Mouse (Mus musculus) thymus, adult 2 months (tissue): ENCODE data around the gene Gria1.

ENCODE experiments used
- CTCF ChIP-seq: fragments of 200-500 bp; IDR thresholded peaks from 2 replicates; pipeline ENCODE4 v1.5.1; 2012; ENCODE audit warnings: mild to moderate bottlenecking, control low read depth, low read length, moderate library complexity, borderline replicate concordance; ENCODE audit not compliant: control insufficient read depth, poor library complexity, insufficient read depth; ENCODE audit errors: extremely low read depth
- POLR2A ChIP-seq: fragments of 200-500 bp; IDR thresholded peaks from 2 replicates; pipeline ENCODE4 v1.6.1; 2012; ENCODE audit warnings: mild to moderate bottlenecking, low read length, control low read depth, moderate library complexity; ENCODE audit not compliant: control insufficient read depth, poor library complexity, insufficient read depth; ENCODE audit errors: extremely low read depth

- TF ChIP-seq CTCF: no peak
- TF ChIP-seq POLR2A: no peak
These were observed 306.3 kb downstream of the Gria1 start for GRCm38 (mm10) chr11:57317478-57317877.
